Mouse (Mus musculus) ovary, postnatal 14 days (tissue): ENCODE data around the gene Bcl11b.

ENCODE experiments used
- DNase-seq: peaks from one replicate; pipeline ENCODE4 v3.0.0; 2022; ENCODE audit warnings: low spot score

Gene Bcl11b

DNA sequence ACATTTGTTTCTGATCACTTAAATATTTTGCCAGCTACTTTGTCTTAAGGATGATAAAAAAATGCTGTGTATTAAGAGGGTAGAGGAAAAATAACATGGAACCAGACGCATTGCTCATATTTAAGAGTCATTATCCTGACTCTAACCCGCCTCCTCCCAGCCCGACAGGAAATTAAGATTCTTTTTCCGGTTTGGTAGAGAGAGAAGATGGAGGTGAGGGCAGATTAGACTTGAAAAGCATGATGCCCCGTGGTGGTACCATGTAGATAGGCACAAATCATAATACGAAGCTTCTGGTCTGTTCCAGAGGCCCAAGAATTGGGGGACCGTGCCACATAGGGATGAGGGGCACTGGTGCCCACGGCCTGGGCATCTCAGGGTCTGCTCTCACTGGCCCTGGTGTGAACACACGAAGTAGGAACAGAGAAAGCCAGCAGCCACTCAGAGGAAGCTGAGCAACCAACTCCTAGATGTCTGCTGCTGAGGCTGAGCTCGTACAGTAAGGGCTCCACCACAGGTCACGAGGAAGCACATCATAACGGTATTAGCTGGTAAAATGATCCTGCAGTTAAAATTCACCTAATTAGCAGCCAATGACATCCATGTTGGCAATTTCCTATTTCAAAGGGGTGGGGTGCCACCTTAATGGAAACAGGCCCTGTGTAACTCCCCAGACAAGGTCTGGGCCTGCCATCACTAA lies 32.2 kb downstream of the Bcl11b start:
- DNase-seq, result no peak

DNA sequence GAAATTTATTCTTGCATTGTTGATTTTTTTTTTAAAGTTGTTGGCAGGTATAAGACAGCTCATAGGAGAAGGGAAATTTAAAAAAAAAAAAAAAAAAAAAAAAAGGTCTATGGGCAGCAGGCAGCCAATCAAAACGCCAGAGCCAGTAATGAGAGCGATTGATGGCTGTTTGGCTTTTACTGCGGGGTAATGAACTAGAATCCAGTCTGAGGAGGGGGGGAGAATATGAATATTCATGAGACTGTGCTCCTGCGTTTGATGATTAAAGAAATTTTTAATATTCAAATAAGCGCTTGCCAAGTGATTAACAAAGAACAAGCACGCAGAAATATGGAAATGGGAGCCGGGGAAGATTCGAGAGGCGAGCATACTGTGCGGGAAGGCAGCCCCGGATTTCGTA lies 32.8 kb downstream of the Bcl11b start:
- no peak for DNase-seq

DNA sequence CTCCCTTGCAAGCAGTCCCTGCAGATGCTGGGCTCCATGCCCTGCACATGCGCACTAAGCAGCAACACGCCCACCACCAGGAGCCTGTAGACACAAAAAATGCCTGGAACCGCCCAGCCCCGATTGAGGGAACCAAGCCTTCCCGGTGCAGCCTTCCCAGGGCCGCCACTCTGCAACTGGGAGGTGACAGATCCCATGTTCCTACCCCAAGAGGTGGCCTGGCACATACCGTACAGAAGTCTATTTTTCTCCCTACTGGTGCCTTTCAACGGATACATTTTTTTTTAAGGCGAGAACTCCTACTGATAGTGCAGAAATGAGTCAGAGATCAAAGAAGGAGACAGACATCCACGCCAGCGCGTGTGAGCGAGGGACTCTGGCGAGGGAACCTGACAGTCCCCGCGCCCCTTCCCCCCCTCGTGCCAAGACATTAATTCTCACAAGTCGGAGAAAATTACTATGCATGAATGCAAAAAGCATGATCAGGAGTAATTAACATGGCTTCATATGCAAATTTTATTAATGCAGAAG lies 33.5 kb downstream of the Bcl11b start:
- DNase-seq, result no peak

GRCm38 (mm10) chr12:107969126-107969525 lies 34.3 kb downstream of the Bcl11b start:
- DNase-seq, result no peak

GRCm38 (mm10) chr12:107968331-107968730 lies 35.1 kb downstream of the Bcl11b start:
- no peak for DNase-seq

GRCm38 (mm10) chr12:107967026-107967425 lies 36.4 kb downstream of the Bcl11b start:
- no peak for DNase-seq

DNA sequence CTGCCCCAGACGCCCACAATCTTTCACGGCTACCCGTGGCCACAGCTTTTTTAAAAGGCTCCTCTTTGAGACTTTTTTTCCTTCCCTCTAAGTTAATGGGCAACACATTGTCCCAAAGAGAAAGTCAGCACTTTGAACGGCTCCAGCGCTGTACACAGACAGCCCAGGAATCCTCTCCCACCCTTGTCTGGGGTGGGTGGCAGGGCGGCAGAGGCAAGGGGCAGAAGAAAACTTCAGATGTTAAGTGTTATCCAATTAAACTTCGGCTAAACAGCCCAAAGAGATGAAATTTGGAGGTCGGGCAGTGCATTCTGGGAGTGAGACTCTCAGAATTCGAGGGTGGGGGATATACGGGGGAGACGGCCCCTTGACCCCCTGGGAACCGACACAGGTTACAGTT lies 38.3 kb downstream of the Bcl11b start:
- DNase-seq, result no peak

- DNase-seq, result no peak
Observed at GRCm38 (mm10) chr12:107964396-107965085, 38.9 kb downstream of the Bcl11b start.

DNA sequence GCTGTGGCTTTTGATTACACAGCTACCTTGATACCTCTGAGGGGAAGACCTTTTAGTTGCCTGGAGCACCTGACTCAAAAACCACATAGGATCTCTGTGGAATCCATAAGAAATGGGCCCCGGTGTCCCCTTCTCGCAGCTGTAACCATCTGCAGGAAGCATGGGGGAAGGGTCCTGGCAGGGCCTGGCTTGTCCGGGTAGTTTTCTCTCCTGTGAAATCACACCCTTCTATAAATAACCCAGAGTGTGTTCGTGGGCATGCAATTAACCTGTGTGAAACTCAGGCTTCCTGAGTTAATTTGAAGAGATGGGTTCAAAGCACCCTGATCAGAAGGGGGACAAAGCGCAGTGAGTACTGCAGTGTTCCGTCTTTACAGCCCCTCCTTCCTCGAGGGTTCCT lies 40.5 kb downstream of the Bcl11b start:
- no peak for DNase-seq

GRCm38 (mm10) chr12:107961843-107962242 lies 41.6 kb downstream of the Bcl11b start:
- no peak for DNase-seq

DNA sequence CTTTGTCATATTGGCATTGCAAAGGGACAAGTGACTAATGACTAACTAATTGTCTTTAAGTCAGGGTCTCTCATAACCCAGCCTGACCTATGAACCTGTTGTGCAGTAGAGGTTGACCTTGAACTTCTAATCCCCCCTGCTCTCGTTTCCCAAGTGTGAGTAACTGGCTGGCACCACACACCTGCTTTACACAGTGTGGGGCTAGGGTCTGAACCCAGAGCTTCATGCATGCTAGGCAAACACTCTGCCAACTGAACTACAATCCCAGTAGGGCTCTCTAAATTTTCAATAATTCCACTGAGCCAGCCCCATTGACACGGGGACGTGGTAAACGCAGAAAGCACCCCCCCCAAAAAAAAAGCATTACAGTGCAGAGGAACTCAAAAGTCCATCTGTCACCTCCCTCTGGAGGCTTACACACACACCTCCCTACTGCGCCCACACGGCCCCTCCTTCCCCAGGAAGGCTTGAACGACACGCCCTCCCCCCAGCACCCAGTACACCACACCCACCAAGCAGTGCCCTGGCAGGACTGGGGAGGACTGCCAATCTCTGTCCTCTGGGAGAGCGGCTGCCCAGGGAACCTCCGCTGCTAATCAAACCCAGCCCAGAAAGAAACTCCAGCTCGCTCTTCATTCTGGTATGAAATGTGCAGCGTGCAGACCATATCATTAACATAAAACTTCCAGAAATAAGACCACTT lies 42.5 kb downstream of the Bcl11b start:
- no peak for DNase-seq

- DNase-seq, result no peak
Observed at GRCm38 (mm10) chr12:107960365-107960764, 43.0 kb downstream of the Bcl11b start.

DNA sequence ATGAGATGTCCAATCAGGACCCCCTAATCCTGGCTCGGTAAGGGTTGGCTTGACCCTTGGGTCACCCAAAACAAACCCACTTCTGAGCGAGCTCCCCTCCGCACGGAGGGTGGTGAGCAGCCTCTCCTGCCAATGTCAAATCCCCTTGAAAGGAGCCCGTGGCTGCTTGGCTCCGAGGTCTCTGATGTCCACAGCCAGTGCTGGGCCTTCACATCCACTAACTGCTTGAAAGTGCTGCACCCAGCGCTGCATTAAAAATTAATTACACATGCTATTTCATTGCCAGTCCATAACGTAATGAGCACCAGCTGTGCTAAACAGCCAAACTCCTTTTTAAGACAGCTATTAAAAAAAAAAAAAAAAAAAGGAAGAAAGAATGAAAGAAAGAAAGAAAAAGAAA lies 43.5 kb downstream of the Bcl11b start:
- no peak for DNase-seq

GRCm38 (mm10) chr12:107953044-107953684 lies 50.2 kb downstream of the Bcl11b start:
- DNase-seq, result no peak

DNA sequence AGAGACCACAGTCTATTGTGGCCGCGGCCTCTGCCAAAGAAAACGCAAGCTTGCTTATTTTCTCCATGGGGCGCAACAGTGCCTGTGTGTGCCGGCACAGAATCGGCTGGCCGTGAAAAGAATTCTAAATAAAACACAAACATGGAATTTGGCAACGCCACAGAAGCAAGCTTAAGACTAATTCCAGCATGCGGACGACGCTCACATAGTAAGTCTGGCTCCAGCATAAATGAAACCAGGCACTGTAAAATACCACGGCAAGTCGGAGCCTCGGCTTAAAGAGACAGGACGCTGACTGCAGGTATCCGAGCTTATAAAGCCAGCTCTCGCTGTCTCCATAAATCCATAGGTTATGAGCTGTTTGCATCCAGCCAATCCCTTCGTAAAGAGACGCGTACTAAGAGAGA lies 51.1 kb downstream of the Bcl11b start:
- no peak for DNase-seq

DNA sequence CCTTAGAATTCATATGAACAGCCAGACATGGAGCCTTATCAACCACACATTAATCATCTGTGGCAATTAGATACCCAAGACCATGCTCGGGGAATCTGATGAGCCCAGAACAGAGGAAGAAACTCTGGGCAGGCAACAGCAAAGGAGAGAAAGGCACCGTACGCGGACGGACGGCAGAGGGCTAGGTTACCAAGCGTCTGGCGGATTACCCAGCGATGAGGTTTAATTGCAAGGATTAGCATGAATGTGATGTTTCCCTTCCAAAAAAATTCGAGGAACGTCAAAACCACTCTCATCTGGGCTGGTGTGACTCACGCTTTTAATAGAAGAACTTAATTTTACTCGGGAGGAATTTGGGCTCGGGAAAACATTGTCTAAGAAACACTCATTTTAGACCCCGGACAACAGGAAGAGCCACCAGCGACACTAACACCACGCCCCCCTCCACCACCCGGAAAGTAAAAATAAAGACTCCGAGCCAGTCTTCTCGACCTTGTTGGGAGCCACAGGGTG lies 52.7 kb downstream of the Bcl11b start:
- DNase-seq, result no peak

GRCm38 (mm10) chr12:107949416-107949815 lies 54.0 kb downstream of the Bcl11b start:
- no peak for DNase-seq

GRCm38 (mm10) chr12:107942100-107942499 lies 61.3 kb downstream of the Bcl11b start:
- DNase-seq, result no peak

GRCm38 (mm10) chr12:107940774-107941173 lies 62.6 kb downstream of the Bcl11b start:
- no peak for DNase-seq

GRCm38 (mm10) chr12:107939177-107939576 lies 64.2 kb downstream of the Bcl11b start:
- DNase-seq, result no peak

- DNase-seq, result no peak
Observed at GRCm38 (mm10) chr12:107936972-107937371, 66.4 kb downstream of the Bcl11b start.

DNA sequence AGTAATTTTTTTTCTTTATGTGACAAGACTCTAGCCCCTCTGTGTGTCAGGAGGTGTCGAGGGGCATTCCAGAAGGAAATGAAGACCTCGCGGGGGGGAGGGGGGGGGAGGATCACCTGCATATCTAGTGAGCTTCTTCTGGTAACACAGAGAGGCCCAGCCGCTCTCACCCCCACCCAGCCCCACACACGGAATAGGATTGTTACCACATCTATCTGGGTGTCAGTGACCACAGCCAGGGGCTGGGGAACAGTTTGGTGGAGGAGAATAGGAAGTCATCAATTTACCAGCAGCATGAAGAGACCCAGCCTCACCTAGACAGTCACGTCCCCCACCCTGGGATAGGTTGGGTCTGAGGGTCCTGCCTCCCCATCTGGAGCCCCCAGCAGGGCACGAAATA lies 67.0 kb downstream of the Bcl11b start:
- DNase-seq, result no peak
